Mouse (Mus musculus): Measurements from ENCODE around the gene Man1a2. TPM values are rescaled to one million over a fixed set of nuclear protein-coding genes. Genes with fewer than 3 reads are reported as not detected.

Man1a2 gene
- polyA plus RNA-seq, 1 experiment: 7.1 TPM

- peaks cover 92% of the 10 kb centered on the region for H3K79me2 ChIP-seq (ENCODE audit: control insufficient read depth, insufficient read depth)
- H3K4me3 ChIP-seq (ENCODE audit: insufficient read depth, poor library complexity, severe bottlenecking): no peak overlapping the region
- peaks cover 48% of the 10 kb centered on the region for H3K79me3 ChIP-seq (ENCODE audit: low read depth)
- H3ac ChIP-seq (ENCODE audit: control insufficient read depth, insufficient read length, low read depth): no peak overlapping the region
- peaks cover 5% of the 10 kb centered on the region for H3K36me3 ChIP-seq (ENCODE audit: control insufficient read depth, insufficient read depth)
- TF ChIP-seq MYOG (IDR thresholded peaks at IDR 0.05; ENCODE audit: control insufficient read depth, extremely low read depth, insufficient read length) (no peak), CEBPB (IDR thresholded peaks at IDR 0.05; ENCODE audit: low read depth) (no peak), USF1 (IDR thresholded peaks at IDR 0.05; ENCODE audit: low read depth) (no peak), CTCF (IDR thresholded peaks at IDR 0.05; ENCODE audit: control insufficient read depth, insufficient read depth, insufficient read length) (no peak), MAX (IDR thresholded peaks at IDR 0.05) (no peak), MYOD1 (IDR thresholded peaks at IDR 0.05; ENCODE audit: control insufficient read depth, insufficient read length, low read depth) (no peak), FOSL1 (IDR thresholded peaks at IDR 0.05; ENCODE audit: insufficient read depth, low read length, poor library complexity, severe bottlenecking) (no peak)
- no peaks in the 10 kb centered on the region for H3K27me3 ChIP-seq (ENCODE audit: control insufficient read depth, insufficient read depth, insufficient read length)
Observed at GRCm38 (mm10) chr3:100675146-100675545, 10.2 kb downstream of the Man1a2 start.

GRCm38 (mm10) chr3:100670412-100670811 lies 14.9 kb downstream of the Man1a2 start:
- Histone ChIP-seq H3K36me3 (ENCODE audit: control insufficient read depth, insufficient read depth) (no peaks in the 10 kb centered on the region), H3K27me3 (ENCODE audit: control insufficient read depth, insufficient read depth, insufficient read length) (no peaks in the 10 kb centered on the region), H3ac (ENCODE audit: control insufficient read depth, insufficient read length, low read depth) (no peak overlapping the region), H3K79me3 (ENCODE audit: low read depth) (peaks cover 44% of the 10 kb centered on the region), H3K79me2 (ENCODE audit: control insufficient read depth, insufficient read depth) (peaks cover 91% of the 10 kb centered on the region), H3K4me3 (ENCODE audit: insufficient read depth, poor library complexity, severe bottlenecking) (no peak overlapping the region)
- no peak for TF ChIP-seq MAX (IDR thresholded peaks at IDR 0.05)
- no peak for TF ChIP-seq USF1 (IDR thresholded peaks at IDR 0.05; ENCODE audit: low read depth)
- no peak for TF ChIP-seq CEBPB (IDR thresholded peaks at IDR 0.05; ENCODE audit: low read depth)
- no peak for TF ChIP-seq MYOD1 (IDR thresholded peaks at IDR 0.05; ENCODE audit: control insufficient read depth, insufficient read length, low read depth)

- Histone ChIP-seq H3K36me3 (ENCODE audit: control insufficient read depth, insufficient read depth) (peaks cover 13% of the 10 kb centered on the region), H3K79me2 (ENCODE audit: control insufficient read depth, insufficient read depth) (no peaks in the 10 kb centered on the region), H3K27me3 (ENCODE audit: control insufficient read depth, insufficient read depth, insufficient read length) (no peaks in the 10 kb centered on the region), H3ac (ENCODE audit: control insufficient read depth, insufficient read length, low read depth) (no peak overlapping the region), H3K4me3 (ENCODE audit: insufficient read depth, poor library complexity, severe bottlenecking) (no peak overlapping the region), H3K79me3 (ENCODE audit: low read depth) (peaks cover 1% of the 10 kb centered on the region)
- TF ChIP-seq FOSL1 (IDR thresholded peaks at IDR 0.05; ENCODE audit: insufficient read depth, low read length, poor library complexity, severe bottlenecking) (no peak), USF1 (IDR thresholded peaks at IDR 0.05; ENCODE audit: low read depth) (no peak), CEBPB (IDR thresholded peaks at IDR 0.05; ENCODE audit: low read depth) (no peak), MYOD1 (IDR thresholded peaks at IDR 0.05; ENCODE audit: control insufficient read depth, insufficient read length, low read depth) (no peak), MYOG (IDR thresholded peaks at IDR 0.05; ENCODE audit: control insufficient read depth, extremely low read depth, insufficient read length) (no peak), MAX (IDR thresholded peaks at IDR 0.05) (no peak)
Observed at GRCm38 (mm10) chr3:100653291-100653690, 32.0 kb downstream of the Man1a2 start.

GRCm38 (mm10) chr3:100641581-100641980 lies 43.7 kb downstream of the Man1a2 start:
- Histone ChIP-seq H3K36me3 (ENCODE audit: control insufficient read depth, insufficient read depth) (peaks cover 9% of the 10 kb centered on the region), H3K79me3 (ENCODE audit: low read depth) (peaks cover 2% of the 10 kb centered on the region), H3K27me3 (ENCODE audit: control insufficient read depth, insufficient read depth, insufficient read length) (no peaks in the 10 kb centered on the region), H3K4me3 (ENCODE audit: insufficient read depth, poor library complexity, severe bottlenecking) (no peak overlapping the region), H3K79me2 (ENCODE audit: control insufficient read depth, insufficient read depth) (no peaks in the 10 kb centered on the region), H3ac (ENCODE audit: control insufficient read depth, insufficient read length, low read depth) (no peak overlapping the region)
- TF ChIP-seq USF1 (IDR thresholded peaks at IDR 0.05; ENCODE audit: low read depth): no peak
- TF ChIP-seq MAX (IDR thresholded peaks at IDR 0.05): no peak
- no peak for TF ChIP-seq MYOD1 (IDR thresholded peaks at IDR 0.05; ENCODE audit: control insufficient read depth, insufficient read length, low read depth)
- no peak for TF ChIP-seq MYOG (IDR thresholded peaks at IDR 0.05; ENCODE audit: control insufficient read depth, extremely low read depth, insufficient read length)
- TF ChIP-seq CTCF (IDR thresholded peaks at IDR 0.05; ENCODE audit: control insufficient read depth, insufficient read depth, insufficient read length): no peak
- TF ChIP-seq FOSL1 (IDR thresholded peaks at IDR 0.05; ENCODE audit: insufficient read depth, low read length, poor library complexity, severe bottlenecking): no peak

GRCm38 (mm10) chr3:100636255-100636654 lies 49.0 kb downstream of the Man1a2 start:
- no peaks in the 10 kb centered on the region for H3K27me3 ChIP-seq (ENCODE audit: control insufficient read depth, insufficient read depth, insufficient read length)
- peaks cover 2% of the 10 kb centered on the region for H3K79me3 ChIP-seq (ENCODE audit: low read depth)
- no peak overlapping the region for H3K4me3 ChIP-seq (ENCODE audit: insufficient read depth, poor library complexity, severe bottlenecking)
- no peak for TF ChIP-seq CTCF (IDR thresholded peaks at IDR 0.05; ENCODE audit: control insufficient read depth, insufficient read depth, insufficient read length)
- TF ChIP-seq FOSL1 (IDR thresholded peaks at IDR 0.05; ENCODE audit: insufficient read depth, low read length, poor library complexity, severe bottlenecking): no peak
- TF ChIP-seq CEBPB (IDR thresholded peaks at IDR 0.05; ENCODE audit: low read depth): no peak
- no peak for TF ChIP-seq MYOD1 (IDR thresholded peaks at IDR 0.05; ENCODE audit: control insufficient read depth, insufficient read length, low read depth)
- TF ChIP-seq USF1 (IDR thresholded peaks at IDR 0.05; ENCODE audit: low read depth): no peak
- no peak for TF ChIP-seq MYOG (IDR thresholded peaks at IDR 0.05; ENCODE audit: control insufficient read depth, extremely low read depth, insufficient read length)
- TF ChIP-seq MAX (IDR thresholded peaks at IDR 0.05): no peak
- H3K36me3 ChIP-seq (ENCODE audit: control insufficient read depth, insufficient read depth): no peaks in the 10 kb centered on the region
- H3K79me2 ChIP-seq (ENCODE audit: control insufficient read depth, insufficient read depth): no peaks in the 10 kb centered on the region
- no peak overlapping the region for H3ac ChIP-seq (ENCODE audit: control insufficient read depth, insufficient read length, low read depth)

- Histone ChIP-seq H3K4me3 (ENCODE audit: insufficient read depth, poor library complexity, severe bottlenecking) (no peak overlapping the region), H3ac (ENCODE audit: control insufficient read depth, insufficient read length, low read depth) (no peak overlapping the region), H3K79me3 (ENCODE audit: low read depth) (no peaks in the 10 kb centered on the region), H3K27me3 (ENCODE audit: control insufficient read depth, insufficient read depth, insufficient read length) (no peaks in the 10 kb centered on the region), H3K36me3 (ENCODE audit: control insufficient read depth, insufficient read depth) (no peaks in the 10 kb centered on the region), H3K79me2 (ENCODE audit: control insufficient read depth, insufficient read depth) (no peaks in the 10 kb centered on the region)
- no peak for TF ChIP-seq MYOG (IDR thresholded peaks at IDR 0.05; ENCODE audit: control insufficient read depth, extremely low read depth, insufficient read length)
Observed at GRCm38 (mm10) chr3:100634821-100635220, 50.5 kb downstream of the Man1a2 start.
